Comparison of ENCODE assay signal across 8 mouse cellular contexts in genomic region chr5:8422157-8422931, GRCm38 (mm10). TPM values are rescaled to one million over a fixed set of nuclear protein-coding genes. Genes with fewer than 3 reads are reported as not detected.
DNase-seq lines count a peak whose midpoint lies in the region; ATAC-seq lines count a peak whose summit lies in the region.

TSS of gene Dbf4 (minus strand) at chr5:8422716.
TSS of gene Slc25a40 (plus strand) at chr5:8422850.

- H3K9me3 ChIP-seq in hindbrain, embryonic 13.5 days = no peaks in the 10 kb centered on the region

- peaks cover 18% of the 10 kb centered on the region for H3K4me1 ChIP-seq in hindbrain, embryonic 13.5 days (replicated peaks)

- peak within 1 kb of the TSS; percentile 83 for H3K27ac ChIP-seq in hindbrain, embryonic 13.5 days

- no peaks in the 10 kb centered on the region for H3K27me3 ChIP-seq in hindbrain, embryonic 13.5 days

- peak within 1 kb of the TSS; percentile 89 for H3K9ac ChIP-seq in hindbrain, embryonic 13.5 days

- peak within 1 kb of the TSS; percentile 83 for H3K4me2 ChIP-seq in hindbrain, embryonic 13.5 days

- peak; percentile 98 for ATAC-seq in hindbrain, embryonic 13.5 days (ENCODE audit: low FRiP score)

- peak within 1 kb of the TSS; percentile 86 for H3K4me3 ChIP-seq in hindbrain, embryonic 13.5 days

- H3K36me3 ChIP-seq in hindbrain, embryonic 13.5 days = peaks cover 7% of the 10 kb centered on the region

- WGBS in hindbrain, embryonic 13.5 days = under 1% methylated on average over 93 of the region's 93 CpGs

- DNase-seq in R1 (ENCODE audit: low read depth, low spot score) = peak; percentile 89
- DNase-seq in cerebellum, postnatal 14 days = peak; percentile 93 to 95
- DNase-seq in frontal cortex, postnatal 14 days (ENCODE audit: low spot score in 2 of 2) = peak; percentile 81 to 83
- DNase-seq in layer of hippocampus, postnatal 14 days (ENCODE audit: low spot score in 2 of 2) = peak; percentile 84 to 90
- DNase-seq in lung, postnatal 14 days = peak; percentile 92
- DNase-seq in ovary, postnatal 36 days (ENCODE audit: low spot score) = peak; percentile 95
- DNase-seq in thymus, postnatal 14 days = peak; percentile 96

RNA-seq across cellular contexts. Expression of gene Dbf4, which starts in this region (rescaled TPM):
- 14.8 and 16.5 TPM in 2 replicates for polyA plus RNA-seq in hindbrain, embryonic 13.5 days (2015; fragmentation: Nextera tagmentation; extraction: Ambion mirVana)
- 1 to 10 TPM; 2.9 to 4.1 TPM for total RNA-seq in layer of hippocampus, postnatal 14 days (2021)

RNA-seq across cellular contexts. Expression of gene Slc25a40, which starts in this region (rescaled TPM):
- polyA plus RNA-seq in hindbrain, embryonic 13.5 days (2015; fragmentation: Nextera tagmentation; extraction: Ambion mirVana) = 6.8 and 7.4 TPM in 2 replicates
- 10 to 100 TPM; 12.3 to 13.0 TPM for total RNA-seq in layer of hippocampus, postnatal 14 days (2021)

Comparison
In these comparisons a context has a peak if more than half of its experiments do, and no peak if none do; other contexts are left out.
1. Peak in every context shown above with its lines: DNase-seq, ATAC-seq, H3K4me3 ChIP-seq and H3K27ac ChIP-seq.